Mouse (Mus musculus) stomach, postnatal 0 days (tissue): ENCODE data around the gene Git2. TPM values are rescaled to one million over a fixed set of nuclear protein-coding genes. Genes with fewer than 3 reads are reported as not detected.
A peak's percentile ranks its signal among the peaks of the same experiment; 100 is the strongest.

Source experiments
- ATAC-seq: fragments of 200-750 bp; cut with Nextera tagmentation; 2 replicates; pipeline ENCODE4 v1.8.0; 2017; ENCODE audit not compliant: low FRiP score, low TSS enrichment
- DNase-seq: peaks from one replicate; pipeline ENCODE4 v3.0.0-alpha.2; 2016; ENCODE audit warnings: low spot score
- H3K27ac ChIP-seq: fragments of 300-500 bp; sonication (generic); replicated peaks from 2 replicates; pipeline ENCODE4 v1.5.1; 2014; ENCODE audit warnings: mild to moderate bottlenecking, control low read depth
- H3K27me3 ChIP-seq: fragments of 300-500 bp; sonication (generic); 2 replicates; pipeline ENCODE4 v1.6.1; 2014; ENCODE audit warnings: low read length; ENCODE audit not compliant: control insufficient read depth, insufficient read depth
- H3K36me3 ChIP-seq: fragments of 300-500 bp; sonication (generic); 2 replicates; pipeline ENCODE4 v1.6.1; 2014; ENCODE audit warnings: low read length, mixed read lengths; ENCODE audit not compliant: control insufficient read depth, insufficient read depth
- H3K4me1 ChIP-seq: fragments of 300-500 bp; sonication (generic); replicated peaks from 2 replicates; pipeline ENCODE4 v1.6.1; 2014; ENCODE audit warnings: antibody characterized with exemption; ENCODE audit not compliant: control insufficient read depth, insufficient read depth
- H3K4me2 ChIP-seq: fragments of 300-500 bp; sonication (generic); replicated peaks from 2 replicates; pipeline ENCODE4 v1.6.1; 2014; ENCODE audit warnings: low read depth, mild to moderate bottlenecking, control low read depth, moderate library complexity
- H3K4me3 ChIP-seq: fragments of 300-500 bp; sonication (generic); 2 replicates; pipeline ENCODE4 v1.5.1; 2014; ENCODE audit warnings: low read depth, low read length, control low read depth
- H3K9ac ChIP-seq: fragments of 300-500 bp; sonication (generic); 2 replicates; pipeline ENCODE4 v1.6.1; 2014; ENCODE audit warnings: mild to moderate bottlenecking, low read length, control low read depth, mixed read lengths
- H3K9me3 ChIP-seq: fragments of 300-500 bp; sonication (generic); 2 replicates; pipeline ENCODE4 v1.6.1; 2016; ENCODE audit warnings: low read length; ENCODE audit not compliant: control insufficient read depth
- CTCF ChIP-seq: IDR thresholded peaks from 2 replicates; pipeline ENCODE4 v1.5.1; 2016; ENCODE audit warnings: antibody characterized with exemption, low read depth, mild to moderate bottlenecking, moderate library complexity
- EP300 ChIP-seq: optimal IDR thresholded peaks from 2 replicates; pipeline ENCODE3; 2016; ENCODE audit warnings: antibody characterized with exemption
- WGBS: fragments of 180-500 bp; shearing (Covaris S2); extraction: QIAGEN DNeasy Blood & Tissue Kit; methylation state at CpG from one replicate; pipeline ENCODE4 v1.1.7; 2014; 5-methylcytosine and 5-hydroxymethylcytosine counted together
- polyA plus RNA-seq: library from polyadenylated mRNA; unstranded; fragments of >200 nt; fragmentation: Nextera tagmentation; extraction: Ambion mirVana; gene quantifications from 2 replicates; pipeline ENCODE4 v1.2.1, GENCODE M21; 2015

Gene Git2
- polyA plus RNA-seq, 1 experiment from 2014 or later = 14.2 TPM

GRCm38 (mm10) chr5:114708491-114708890 is 66.8 kb downstream of the Git2 start:
- H3K4me2 ChIP-seq = peak overlapping the region; percentile 84
- H3K36me3 ChIP-seq = peaks cover 5% of the 10 kb centered on the region; the same call in 1 of the 2 replicates
- no peaks in the 10 kb centered on the region for H3K4me1 ChIP-seq
- 51% methylated on average over 15 of the region's 15 CpGs for WGBS
- no peak for DNase-seq
- TF ChIP-seq CTCF = no peak
- no peak for TF ChIP-seq EP300
- H3K9ac ChIP-seq = peak overlapping the region; percentile 71
- no peaks in the 10 kb centered on the region for H3K27me3 ChIP-seq
- ATAC-seq = no peak
- H3K4me3 ChIP-seq = peak overlapping the region; percentile 84
- H3K9me3 ChIP-seq = no peaks in the 10 kb centered on the region
- H3K27ac ChIP-seq = no peak overlapping the region

GRCm38 (mm10) chr5:114707265-114708068 is 67.8 kb downstream of the Git2 start, which contains the start of gene Tchp:
TSS of gene Tchp (plus strand) at chr5:114707760.
- Histone ChIP-seq H3K4me2 (peak within 1 kb of the TSS; percentile 84), H3K4me1 (no peaks in the 10 kb centered on the region), H3K9me3 (no peaks in the 10 kb centered on the region), H3K27me3 (no peaks in the 10 kb centered on the region), H3K9ac (peak within 1 kb of the TSS; percentile 71), H3K27ac (no peak within 1 kb of the TSS), H3K4me3 (peak within 1 kb of the TSS; percentile 84), H3K36me3 (peaks cover 5% of the 10 kb centered on the region; the same call in 1 of the 2 replicates)
- peak; percentile 96 for DNase-seq
- peak; percentile 87 for TF ChIP-seq CTCF
- TF ChIP-seq EP300 = no peak
- WGBS = 4% methylated on average over 46 of the region's 49 CpGs
- peak; percentile 78 for ATAC-seq

GRCm38 (mm10) chr5:114702403-114703392 is 72.6 kb downstream of the Git2 start:
- peak; percentile 57 for DNase-seq
- H3K9me3 ChIP-seq = no peaks in the 10 kb centered on the region
- no peak overlapping the region for H3K27ac ChIP-seq
- no peaks in the 10 kb centered on the region for H3K36me3 ChIP-seq
- no peak overlapping the region for H3K4me2 ChIP-seq
- 51% methylated on average over 14 of the region's 14 CpGs for WGBS
- no peak overlapping the region for H3K4me3 ChIP-seq
- H3K4me1 ChIP-seq = no peaks in the 10 kb centered on the region
- TF ChIP-seq EP300 (no peak), CTCF (peak; percentile 72)
- H3K27me3 ChIP-seq = no peaks in the 10 kb centered on the region
- H3K9ac ChIP-seq = no peak overlapping the region
- ATAC-seq = peak; percentile 80

GRCm38 (mm10) chr5:114699015-114699414 is 76.3 kb downstream of the Git2 start:
- Histone ChIP-seq H3K9me3 (no peaks in the 10 kb centered on the region), H3K4me2 (no peak overlapping the region), H3K4me1 (no peaks in the 10 kb centered on the region), H3K27me3 (no peaks in the 10 kb centered on the region), H3K9ac (no peak overlapping the region), H3K4me3 (no peak overlapping the region), H3K36me3 (no peaks in the 10 kb centered on the region), H3K27ac (no peak overlapping the region)
- ATAC-seq (no peak), DNase-seq (no peak)
- TF ChIP-seq EP300 (no peak), CTCF (no peak)
- whole genome bisulfite sequencing = 51% methylated on average over 7 of the region's 7 CpGs

- H3K4me1 ChIP-seq = no peaks in the 10 kb centered on the region
- H3K36me3 ChIP-seq = no peaks in the 10 kb centered on the region
- no peak overlapping the region for H3K27ac ChIP-seq
- H3K27me3 ChIP-seq = no peaks in the 10 kb centered on the region
- TF ChIP-seq CTCF = no peak
- no peak for TF ChIP-seq EP300
- 79% methylated on average over 19 of the region's 19 CpGs for WGBS
- H3K4me2 ChIP-seq = no peak overlapping the region
- no peak for DNase-seq
- H3K9ac ChIP-seq = no peak overlapping the region
- ATAC-seq = no peak
- H3K9me3 ChIP-seq = no peaks in the 10 kb centered on the region
- no peak overlapping the region for H3K4me3 ChIP-seq
Observed at GRCm38 (mm10) chr5:114698044-114698746, 77.1 kb downstream of the Git2 start.
